Mouse (Mus musculus) E14TG2a.4 (cell line): ENCODE data around the gene Olfr684.

Experiments
- H3K27me3 ChIP-seq: 2 replicates; pipeline ENCODE4 v1.6.1; 2014; ENCODE audit warnings: low read length, control low read depth; ENCODE audit not compliant: insufficient read depth
- H3K36me3 ChIP-seq: 2 replicates; pipeline ENCODE4 v1.6.1; 2014; ENCODE audit warnings: low read length, control low read depth; ENCODE audit not compliant: insufficient read depth
- H3K4me1 ChIP-seq: replicated peaks from 2 replicates; pipeline ENCODE4 v1.6.1; 2014; ENCODE audit warnings: low read depth, low read length, control low read depth
- H3K4me3 ChIP-seq: replicated peaks from 2 replicates; pipeline ENCODE4 v1.5.1; 2014; ENCODE audit warnings: mild to moderate bottlenecking, low read length
- H3K9me3 ChIP-seq: 2 replicates; pipeline ENCODE4 v1.6.1; 2014; ENCODE audit warnings: low read length, control low read depth
- CTCF ChIP-seq: conservative IDR thresholded peaks from 2 replicates; pipeline ENCODE4 v1.5.1; 2014; ENCODE audit warnings: low read length
- NANOG ChIP-seq: IDR thresholded peaks from 2 replicates; pipeline ENCODE4 v1.6.1; 2014; ENCODE audit warnings: borderline replicate concordance, low read length, mixed read lengths
- POU5F1 ChIP-seq: IDR thresholded peaks from 2 replicates; pipeline ENCODE4 v1.6.1; 2014; ENCODE audit warnings: low read length, borderline replicate concordance

The Olfr684 gene

DNA sequence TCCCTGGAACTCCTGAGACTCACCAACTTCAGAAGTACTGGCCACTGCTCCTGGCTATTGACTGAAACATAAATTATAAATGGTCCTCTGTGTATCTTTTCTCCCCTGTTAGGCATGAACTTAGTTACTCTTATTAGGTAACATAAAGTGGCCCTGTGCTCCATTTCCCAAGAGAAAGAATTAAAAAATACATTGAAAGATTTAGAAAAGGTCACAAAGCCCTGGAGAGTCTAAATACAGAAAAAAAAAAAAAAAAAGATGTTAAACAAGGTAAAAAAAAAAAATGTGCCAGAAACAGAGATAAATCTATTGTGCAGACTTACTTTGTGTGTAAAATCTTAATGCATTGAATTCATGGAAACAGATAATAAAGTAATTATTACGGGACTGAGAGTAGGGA, at the start of gene Olfr684:
TSS of gene Olfr684 (minus strand) at position 101 of the 400 bp plus-strand sequence.
- TF ChIP-seq CTCF (no peak), POU5F1 (no peak), NANOG (no peak)
- Histone ChIP-seq H3K9me3 (no peaks in the 10 kb centered on the region), H3K36me3 (no peaks in the 10 kb centered on the region), H3K4me3 (no peak within 1 kb of the TSS), H3K4me1 (no peaks in the 10 kb centered on the region), H3K27me3 (no peaks in the 10 kb centered on the region)

- H3K4me3 ChIP-seq: no peak within 1 kb of the TSS
- H3K4me1 ChIP-seq: no peaks in the 10 kb centered on the region
- TF ChIP-seq CTCF (no peak), POU5F1 (no peak), NANOG (no peak)
- no peaks in the 10 kb centered on the region for H3K36me3 ChIP-seq
- no peaks in the 10 kb centered on the region for H3K9me3 ChIP-seq
- no peaks in the 10 kb centered on the region for H3K27me3 ChIP-seq
These were observed 43.9 kb upstream of the Olfr684 start, which contains the start of gene Olfr686 for GRCm38 (mm10) chr7:105207385-105207784. Gene Olfr686 (minus strand): TSS chr7:105207485.

DNA sequence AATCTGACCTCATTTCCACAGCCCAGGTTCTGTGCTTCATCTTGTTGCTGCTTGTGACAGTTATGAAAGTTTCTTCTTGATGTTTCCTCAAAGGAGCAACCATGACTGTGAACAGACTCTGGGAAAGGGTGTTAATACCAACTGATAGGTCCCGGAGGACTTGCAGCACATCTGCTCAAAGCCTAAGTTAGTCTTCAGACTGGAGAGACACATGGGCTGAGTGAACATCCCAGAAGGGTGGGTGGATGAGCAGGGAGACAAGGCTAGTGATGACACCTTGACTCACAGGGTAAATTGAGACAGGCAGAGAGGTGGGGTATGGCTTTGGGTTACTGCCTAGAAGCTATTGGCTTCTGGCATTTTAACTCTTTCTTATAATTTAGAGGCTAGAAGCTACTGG, 22.5 kb upstream of the Olfr684 start, which contains the start of gene Olfr685:
TSS of gene Olfr685 (minus strand) at position 101 of the 400 bp plus-strand sequence.
- TF ChIP-seq NANOG: no peak
- TF ChIP-seq CTCF: no peak
- Histone ChIP-seq H3K27me3 (no peaks in the 10 kb centered on the region), H3K36me3 (no peaks in the 10 kb centered on the region), H3K4me3 (no peak within 1 kb of the TSS), H3K4me1 (no peaks in the 10 kb centered on the region), H3K9me3 (no peaks in the 10 kb centered on the region)

GRCm38 (mm10) chr7:105170773-105171172, 7.3 kb upstream of the Olfr684 start:
- peak; percentile 43 for TF ChIP-seq CTCF
- no peak for TF ChIP-seq POU5F1
- TF ChIP-seq NANOG: no peak
- Histone ChIP-seq H3K9me3 (no peaks in the 10 kb centered on the region), H3K27me3 (no peaks in the 10 kb centered on the region), H3K4me3 (no peak overlapping the region), H3K4me1 (no peaks in the 10 kb centered on the region), H3K36me3 (no peaks in the 10 kb centered on the region)

DNA sequence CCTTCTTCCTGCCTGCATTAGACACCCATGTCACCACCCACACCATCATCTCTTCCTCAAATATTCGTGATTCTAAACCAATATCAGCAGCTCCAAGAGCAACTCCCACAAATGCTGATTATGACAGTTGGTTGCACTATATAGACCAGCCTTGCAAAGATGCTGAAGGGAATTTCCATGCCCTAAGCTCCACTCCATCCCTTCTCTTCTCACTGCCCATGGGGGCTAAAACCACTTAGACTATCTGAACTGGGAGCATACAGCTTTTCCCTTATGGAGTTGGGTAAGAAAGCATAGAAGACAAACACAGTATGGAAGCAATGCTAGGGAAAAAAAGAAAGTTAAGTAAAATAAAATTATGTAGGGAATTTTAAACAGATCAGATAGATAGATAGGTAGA, 16.5 kb downstream of the Olfr684 start, which contains the start of gene Olfr683:
TSS of gene Olfr683 (minus strand) at position 101 of the 400 bp plus-strand sequence.
- Histone ChIP-seq H3K36me3 (no peaks in the 10 kb centered on the region), H3K9me3 (no peaks in the 10 kb centered on the region), H3K4me3 (no peak within 1 kb of the TSS), H3K4me1 (no peaks in the 10 kb centered on the region), H3K27me3 (no peaks in the 10 kb centered on the region)
- TF ChIP-seq CTCF (no peak), POU5F1 (no peak), NANOG (no peak)

- TF ChIP-seq CTCF (no peak), NANOG (no peak), POU5F1 (no peak)
- Histone ChIP-seq H3K4me3 (no peak overlapping the region), H3K4me1 (no peaks in the 10 kb centered on the region), H3K36me3 (no peaks in the 10 kb centered on the region), H3K9me3 (0 out of 2 replicates have a peak, but pooled peaks cover 3% of the 10 kb centered on the region), H3K27me3 (no peaks in the 10 kb centered on the region)
These were observed 22.2 kb downstream of the Olfr684 start for GRCm38 (mm10) chr7:105141275-105141674.

GRCm38 (mm10) chr7:105116536-105116935, 46.9 kb downstream of the Olfr684 start, which contains the start of gene Olfr681:
Gene Olfr681 (plus strand): TSS chr7:105116836.
- TF ChIP-seq CTCF: no peak
- TF ChIP-seq NANOG: no peak
- no peak for TF ChIP-seq POU5F1

More at GRCm38 (mm10) chr7:105116536-105116935, 46.9 kb downstream of the Olfr684 start, which contains the start of gene Olfr681:
- Histone ChIP-seq H3K9me3 (no peaks in the 10 kb centered on the region), H3K4me3 (no peak within 1 kb of the TSS), H3K4me1 (no peaks in the 10 kb centered on the region), H3K36me3 (no peaks in the 10 kb centered on the region), H3K27me3 (no peaks in the 10 kb centered on the region)
